Mouse (Mus musculus) frontal cortex, postnatal 36 days (tissue): ENCODE data around the gene Ranbp1.
"Not testable (repeated sequence)": the region's sequence is repeated elsewhere in the genome, so short reads cannot be mapped to it uniquely, and the experiment has no call there.

Experiments
- DNase-seq, 2 experiments: peaks; one replicate each; pipeline ENCODE4 v3.0.0; 2022; ENCODE audit warnings: low spot score in 2 of 2

The Ranbp1 gene

GRCm38 (mm10) chr16:18203430-18204091 lies 45.0 kb downstream of the Ranbp1 start:
- no peak for DNase-seq

- no peak for DNase-seq
Observed at GRCm38 (mm10) chr16:18202061-18202460, 46.5 kb downstream of the Ranbp1 start.

GRCm38 (mm10) chr16:18201620-18202019 lies 46.9 kb downstream of the Ranbp1 start:
- DNase-seq, result no peak

GRCm38 (mm10) chr16:18200062-18200461 lies 48.5 kb downstream of the Ranbp1 start:
- DNase-seq, result no peak

- no peak for DNase-seq
Observed at GRCm38 (mm10) chr16:18198365-18199098, 50.0 kb downstream of the Ranbp1 start.

GRCm38 (mm10) chr16:18197881-18198280 lies 50.7 kb downstream of the Ranbp1 start:
- no peak for DNase-seq

- DNase-seq, result not testable (repeated sequence)
Observed at GRCm38 (mm10) chr16:18195561-18195960, 53.0 kb downstream of the Ranbp1 start.

- peak; percentile 82 to 84 for DNase-seq
Observed at GRCm38 (mm10) chr16:18195068-18195467, 53.5 kb downstream of the Ranbp1 start.

GRCm38 (mm10) chr16:18194208-18194985 lies 54.1 kb downstream of the Ranbp1 start:
- peak in 1 of 2 experiments; percentile 47 for DNase-seq

GRCm38 (mm10) chr16:18191006-18191405 lies 57.5 kb downstream of the Ranbp1 start:
- DNase-seq, result no peak
